Mouse (Mus musculus) cerebellum, postnatal 14 days (tissue): ENCODE results near the gene Dmxl2.
A peak's percentile ranks its signal among the peaks of the same experiment; 100 is the strongest.

Experiments
- DNase-seq, 2 experiments: peaks; one replicate each; pipeline ENCODE4 v3.0.0; 2021; ENCODE audit warnings: mixed read lengths in 2 of 2

Gene Dmxl2

DNA sequence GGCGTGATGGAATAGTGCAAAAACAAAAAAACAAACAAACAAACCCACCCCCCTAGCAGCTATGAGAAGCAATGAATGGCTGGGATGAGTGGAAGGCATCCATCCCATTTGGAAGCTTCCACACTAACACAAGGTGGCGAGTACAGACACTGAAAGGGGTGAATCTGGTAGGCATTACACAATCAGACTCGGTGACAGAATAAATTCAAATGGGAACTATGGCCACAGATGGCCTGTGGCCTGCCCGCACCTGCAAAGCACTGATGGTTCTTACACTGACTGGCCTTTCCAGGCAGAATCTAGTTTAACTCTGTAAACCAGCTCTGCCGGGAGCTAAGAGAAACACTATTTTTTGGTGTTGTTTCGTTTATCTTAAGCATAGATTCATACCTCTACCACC is 2.1 kb downstream of the Dmxl2 start:
- DNase-seq = peak; percentile 19 to 41

- DNase-seq = no peak
Measured at GRCm38 (mm10) chr9:54490431-54490830, 11.0 kb downstream of the Dmxl2 start.

DNA sequence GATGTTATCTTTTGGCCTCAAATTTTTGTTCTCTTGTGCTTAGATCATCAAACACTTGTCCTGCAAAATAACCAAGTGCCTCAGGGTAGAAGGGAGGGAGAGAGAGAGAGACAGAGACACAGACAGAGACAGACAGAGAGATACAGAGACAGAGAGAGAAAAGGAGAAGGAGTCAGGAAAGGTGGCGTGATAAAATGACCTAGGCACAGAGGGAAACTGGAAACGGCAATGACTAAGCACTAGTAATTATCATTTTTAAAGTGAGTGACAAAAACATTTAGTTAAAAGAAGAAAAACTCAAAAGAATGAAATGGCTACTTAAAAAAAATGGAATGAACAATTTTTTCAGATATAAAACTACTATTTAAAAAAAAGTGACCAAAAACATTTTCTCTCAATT is 11.8 kb downstream of the Dmxl2 start:
- no peak for DNase-seq

GRCm38 (mm10) chr9:54484927-54485326 is 16.5 kb downstream of the Dmxl2 start:
- DNase-seq = no peak

DNA sequence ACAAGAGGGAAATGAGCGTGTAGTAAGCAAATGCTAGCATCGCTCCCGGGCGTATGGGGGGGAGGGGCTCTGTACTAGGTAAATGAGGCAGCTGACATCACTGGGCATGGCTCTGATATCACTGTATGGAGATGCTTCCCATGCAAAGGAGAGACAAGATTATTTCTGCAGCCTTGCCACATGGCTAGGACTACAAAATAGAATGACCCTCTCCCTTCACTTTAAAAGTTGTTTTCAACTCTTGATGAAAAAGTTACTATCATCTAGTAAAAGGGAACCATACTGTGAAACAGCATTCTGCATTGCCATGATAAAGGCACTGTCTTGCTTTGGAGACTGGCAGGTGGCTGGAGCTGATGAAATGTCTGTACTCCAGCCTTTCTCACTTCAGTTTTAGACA is 18.2 kb downstream of the Dmxl2 start:
- DNase-seq = no peak

DNA sequence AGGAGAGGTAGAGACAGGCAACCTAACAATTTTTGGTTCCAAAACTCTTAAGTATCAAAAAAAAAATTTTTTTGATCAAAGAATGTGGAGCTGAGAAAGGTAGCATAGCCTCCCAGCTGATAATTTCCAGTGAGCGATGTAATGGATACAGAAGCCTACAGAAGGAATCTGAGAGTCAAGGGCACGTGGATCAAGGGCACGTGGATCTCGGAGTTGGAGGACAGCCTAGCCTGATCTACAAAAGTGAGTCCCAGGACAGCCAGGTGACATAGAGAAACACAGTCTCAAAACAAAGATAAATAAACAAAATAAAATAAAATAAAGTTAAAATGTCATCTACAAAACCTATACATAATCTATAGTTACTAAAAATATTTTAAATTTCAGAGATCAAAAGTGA is 18.7 kb downstream of the Dmxl2 start:
- DNase-seq = no peak

DNA sequence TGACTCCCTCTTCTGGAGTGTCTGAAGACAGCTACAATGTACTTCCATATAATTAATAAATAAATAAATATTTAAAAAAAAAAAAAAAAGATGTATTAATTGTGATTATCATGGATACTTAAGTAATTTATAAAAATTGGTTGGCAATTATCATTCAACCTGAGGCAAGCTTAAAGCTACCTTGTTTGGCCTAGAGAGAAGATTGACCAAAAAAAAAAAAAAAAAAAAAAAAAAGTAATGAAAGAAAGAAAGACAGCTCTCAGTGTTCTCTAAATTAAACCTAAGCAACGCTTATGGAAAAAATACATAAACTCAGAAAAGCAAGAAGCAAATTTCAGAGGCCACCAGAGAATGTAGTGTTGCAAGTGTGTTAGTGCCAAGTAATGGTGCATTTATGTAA is 22.4 kb downstream of the Dmxl2 start:
- no peak for DNase-seq

GRCm38 (mm10) chr9:54478117-54478516 is 23.3 kb downstream of the Dmxl2 start:
- DNase-seq = no peak

DNA sequence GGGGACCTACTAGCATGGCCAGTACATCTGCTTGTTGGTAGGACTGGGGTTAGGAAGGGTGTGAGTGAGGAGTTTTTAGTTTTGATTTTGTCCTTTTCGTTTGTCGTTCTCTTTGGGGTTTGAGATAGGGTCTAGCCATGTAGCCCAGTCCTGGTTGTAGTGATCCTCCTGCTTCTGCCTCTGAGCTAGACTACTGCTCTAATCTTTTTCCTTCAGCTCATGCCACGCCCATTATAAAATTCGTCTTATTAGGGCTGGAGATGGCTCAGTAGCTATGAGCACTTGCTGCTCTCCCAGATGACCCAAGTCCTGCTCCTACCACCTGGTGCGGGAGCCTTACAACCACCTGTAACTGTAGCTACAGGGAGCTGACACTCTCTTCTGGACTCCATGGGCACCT is 26.9 kb downstream of the Dmxl2 start:
- DNase-seq = no peak

DNA sequence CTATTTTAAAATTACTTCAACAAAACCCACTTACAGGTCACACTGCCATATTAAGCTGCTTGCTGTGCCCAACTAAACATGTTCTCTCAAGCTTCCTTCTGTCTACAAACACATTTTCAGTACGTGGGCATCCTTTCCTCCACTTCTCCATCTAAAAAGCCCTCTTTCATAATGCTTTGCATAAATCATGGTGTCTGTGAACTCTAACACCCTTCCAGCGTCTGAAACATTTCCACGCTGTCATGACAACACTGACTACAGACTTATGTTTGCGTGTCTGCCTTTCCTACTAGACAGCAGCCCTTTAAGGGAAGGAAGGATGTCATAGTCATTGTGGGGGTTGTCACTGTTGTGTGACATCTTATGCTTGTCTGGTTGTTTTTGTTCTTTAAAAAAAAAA is 27.4 kb downstream of the Dmxl2 start:
- DNase-seq = no peak

GRCm38 (mm10) chr9:54472784-54473183 is 28.6 kb downstream of the Dmxl2 start:
- no peak for DNase-seq

GRCm38 (mm10) chr9:54469339-54469738 is 32.1 kb downstream of the Dmxl2 start:
- no peak for DNase-seq

DNA sequence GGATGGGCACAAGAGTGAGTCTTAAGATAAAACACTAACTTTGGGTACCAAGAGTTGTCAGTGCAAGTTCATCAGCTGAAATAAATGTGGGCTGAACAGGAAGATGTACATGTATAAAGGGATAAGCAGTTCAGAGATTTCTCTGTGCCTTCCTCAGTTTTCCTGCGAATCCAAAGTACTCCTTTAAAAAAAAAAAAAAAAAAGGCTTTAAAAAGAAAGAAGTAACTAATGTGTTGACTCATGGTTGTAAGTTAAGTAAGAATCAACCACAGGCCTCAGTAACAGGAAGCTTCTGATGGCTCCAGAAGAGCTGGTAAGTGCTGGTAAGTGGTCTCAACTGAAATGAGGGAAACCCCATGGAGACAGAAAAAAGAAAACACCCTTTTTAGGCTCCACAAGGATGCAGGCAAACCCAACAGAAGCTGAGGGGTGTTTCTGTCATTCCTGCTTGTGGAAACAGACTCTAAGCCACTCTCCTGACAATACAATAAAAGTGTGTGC is 33.9 kb downstream of the Dmxl2 start:
- no peak for DNase-seq

- peak in 1 of 2 experiments; percentile 19 for DNase-seq
Measured at GRCm38 (mm10) chr9:54463483-54464054, 37.9 kb downstream of the Dmxl2 start.

DNA sequence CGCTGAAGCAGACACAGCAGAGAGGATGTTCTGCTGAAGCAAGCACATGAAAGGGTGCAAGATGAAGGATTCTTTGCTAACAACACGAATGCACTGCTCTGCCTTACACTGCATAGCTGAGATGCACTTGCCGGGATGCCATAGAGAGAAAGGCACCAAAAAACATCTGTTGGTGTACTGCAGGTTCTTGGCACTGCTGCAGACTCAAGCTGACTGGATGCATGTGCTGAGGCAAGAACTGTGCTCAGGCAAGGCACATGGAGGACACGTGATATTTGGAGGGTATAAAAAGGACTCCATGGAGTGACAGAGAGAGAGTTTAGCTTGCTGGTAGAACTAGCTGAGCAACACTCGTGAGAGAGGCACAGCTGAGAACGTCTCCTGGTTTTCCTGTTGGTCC is 62.4 kb downstream of the Dmxl2 start:
- DNase-seq = no peak

DNA sequence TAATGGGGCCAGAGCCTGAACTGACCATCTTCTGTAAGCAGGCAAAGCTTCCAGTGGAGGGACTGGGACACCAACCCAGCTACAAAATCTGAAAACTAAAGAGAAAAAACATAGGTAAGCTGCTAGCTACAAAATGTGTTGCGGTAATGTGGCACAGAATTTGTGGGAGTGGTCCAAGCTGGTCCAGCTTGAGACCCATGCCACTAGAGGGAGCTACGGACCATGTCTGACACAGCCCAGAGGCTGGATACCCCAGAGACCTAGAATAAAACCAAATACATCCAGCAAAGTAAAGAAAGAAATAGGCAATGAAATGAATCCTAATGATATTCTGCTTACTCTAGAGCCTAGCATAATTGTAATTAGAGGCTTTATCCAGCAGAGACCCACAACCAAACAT is 63.2 kb downstream of the Dmxl2 start:
- peak; percentile 64 to 76 for DNase-seq

GRCm38 (mm10) chr9:54416238-54416637 is 85.2 kb downstream of the Dmxl2 start:
- no peak for DNase-seq

GRCm38 (mm10) chr9:54356756-54357155 is 144.7 kb downstream of the Dmxl2 start:
- DNase-seq = no peak

GRCm38 (mm10) chr9:54342026-54342425 is 159.4 kb downstream of the Dmxl2 start:
- no peak for DNase-seq

GRCm38 (mm10) chr9:54336532-54337144 is 164.8 kb downstream of the Dmxl2 start:
- DNase-seq = peak; percentile 79 to 85

DNA sequence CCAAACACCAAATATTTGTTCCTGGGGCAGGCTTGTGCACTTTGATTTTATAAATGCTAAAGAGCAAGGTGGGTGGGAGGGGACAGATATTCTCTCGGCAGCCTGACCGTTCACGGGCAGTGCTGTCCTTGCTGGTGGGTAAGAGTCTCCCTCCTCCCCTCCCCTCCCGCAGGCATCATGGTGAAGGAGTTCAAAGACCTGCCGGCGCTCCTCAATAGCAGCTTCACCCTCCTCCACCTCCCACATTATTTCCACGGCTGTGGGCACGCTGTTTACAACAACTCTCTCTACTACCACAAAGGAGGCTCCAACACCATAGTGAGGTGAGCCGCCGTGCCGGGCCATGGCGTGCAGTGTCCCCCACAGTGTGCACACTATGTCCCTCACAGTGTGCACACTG is 165.8 kb downstream of the Dmxl2 start:
- DNase-seq = no peak

GRCm38 (mm10) chr9:54329201-54329600 is 172.2 kb downstream of the Dmxl2 start:
- no peak for DNase-seq

DNA sequence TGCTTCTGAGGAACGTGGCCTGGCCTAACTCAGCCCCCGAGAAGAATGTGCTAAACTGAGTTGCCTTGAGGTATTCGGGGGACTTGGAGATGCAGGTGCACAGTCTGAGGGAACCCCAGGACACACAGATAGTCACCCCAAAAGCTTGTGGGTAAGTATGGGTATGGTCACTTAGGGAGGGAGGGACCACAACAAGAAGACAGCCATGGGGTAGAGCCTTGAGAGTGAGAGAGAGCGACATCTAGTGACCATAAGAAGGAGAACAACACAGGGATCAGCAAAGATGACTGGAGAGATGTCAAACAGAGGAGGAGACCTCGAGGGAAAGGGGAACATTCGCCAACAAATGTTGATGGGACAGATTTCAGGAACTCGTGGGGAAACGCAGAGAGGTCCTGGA is 178.0 kb downstream of the Dmxl2 start:
- DNase-seq = peak; percentile 25 to 48

GRCm38 (mm10) chr9:54316363-54316762 is 185.1 kb downstream of the Dmxl2 start:
- no peak for DNase-seq
